Mouse (Mus musculus) brain, embryonic 18.5 days (tissue): Measurements from ENCODE around the gene Skil.

Experiments
- DNase-seq: peaks from one replicate; pipeline ENCODE4 v3.0.0-alpha.2; 2012; ENCODE audit warnings: low read depth, low spot score

Gene Skil

DNA sequence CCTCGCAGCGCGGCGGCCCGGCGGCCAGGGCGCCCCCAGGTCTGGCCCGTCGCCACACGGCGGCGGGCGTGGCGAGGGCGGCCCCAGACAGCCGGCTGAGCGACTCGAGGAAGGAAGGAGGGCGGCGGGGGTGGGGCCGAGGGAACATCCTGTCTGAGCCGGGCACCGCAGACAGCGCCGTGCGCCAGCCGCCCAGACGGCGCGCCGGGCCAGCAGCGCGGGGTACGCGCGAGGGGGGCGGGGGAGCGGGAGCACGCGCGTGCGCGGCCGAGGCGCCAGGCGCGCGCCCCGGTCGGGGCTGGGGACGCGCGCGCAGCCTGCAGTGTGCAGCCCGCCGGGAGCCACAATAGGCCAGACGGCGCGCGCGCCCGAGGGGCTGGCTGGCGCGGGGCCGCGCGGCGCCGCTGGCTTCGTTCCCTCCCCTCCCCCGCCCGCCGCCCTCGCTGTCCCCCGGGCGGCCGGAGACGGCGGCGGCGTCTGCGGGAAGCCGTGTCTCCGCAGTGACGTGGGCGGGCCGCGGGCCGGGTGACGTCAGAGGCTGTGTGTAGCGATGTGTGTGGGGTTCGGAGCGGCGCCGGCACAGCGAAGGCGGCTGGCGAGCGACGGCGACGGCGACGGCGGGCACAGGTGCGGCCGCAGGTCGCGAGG lies at the start of gene Skil:
Gene Skil, plus strand, starts transcription at position 528 of the 648 bp plus-strand sequence.
- peak; percentile 81 for DNase-seq

DNA sequence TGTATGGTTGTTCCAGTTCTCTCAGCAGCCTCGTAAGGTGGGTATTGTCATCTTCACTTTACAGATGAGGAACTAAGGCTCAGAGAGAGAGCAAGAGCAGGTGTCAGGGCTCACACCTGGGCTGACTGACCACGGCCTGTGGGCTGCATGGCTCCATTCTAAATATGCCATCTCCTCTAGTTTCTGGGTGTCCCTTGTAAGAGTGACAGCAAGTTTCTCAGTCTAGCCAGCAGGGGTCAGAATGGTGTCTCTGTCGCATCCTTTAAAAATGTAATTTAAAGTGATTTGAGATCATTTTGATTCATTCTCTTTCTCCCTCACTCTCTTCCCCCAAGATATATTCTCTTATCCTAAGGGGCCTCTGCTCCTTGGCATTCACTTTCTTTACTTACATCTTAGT lies 47.6 kb upstream of the Skil start:
- no peak for DNase-seq

DNA sequence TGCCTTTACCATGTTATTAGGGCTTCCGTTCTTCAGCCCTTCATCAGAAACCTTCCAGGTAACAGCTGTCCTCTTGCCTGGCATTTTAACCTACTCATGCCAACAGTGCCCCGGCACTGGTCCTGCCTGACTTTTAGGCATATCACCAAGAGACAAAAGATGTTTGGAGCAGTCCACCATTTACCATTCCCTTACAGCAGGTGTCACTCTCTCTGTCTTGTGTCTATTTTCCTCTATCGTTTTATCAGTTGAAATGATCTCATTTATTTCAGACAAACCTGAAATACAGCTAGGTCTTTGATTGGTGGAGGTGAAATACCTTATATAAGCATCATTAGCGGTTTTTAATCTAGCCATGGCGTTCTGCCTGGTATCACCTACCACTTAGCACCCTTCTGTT lies 45.8 kb upstream of the Skil start:
- DNase-seq = no peak

DNA sequence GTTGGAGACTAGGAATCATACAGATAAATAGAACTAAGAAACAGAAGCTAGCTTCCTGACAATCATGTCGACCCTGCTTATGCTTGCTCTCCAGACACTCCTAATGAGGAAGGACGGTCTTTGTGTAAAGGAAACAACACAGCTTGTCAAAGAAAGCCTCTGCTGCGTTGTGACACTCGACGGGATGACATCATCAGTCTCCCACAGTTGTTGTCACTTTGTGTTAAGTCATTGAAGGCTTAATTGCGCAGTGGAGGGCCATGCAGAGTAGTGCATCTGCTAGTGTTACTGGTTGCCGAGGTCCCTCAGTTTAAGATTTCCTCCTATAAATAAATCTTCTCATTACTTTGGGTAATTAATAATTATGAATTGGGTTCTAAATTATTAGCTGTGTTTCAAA lies 44.5 kb upstream of the Skil start:
- no peak for DNase-seq

DNA sequence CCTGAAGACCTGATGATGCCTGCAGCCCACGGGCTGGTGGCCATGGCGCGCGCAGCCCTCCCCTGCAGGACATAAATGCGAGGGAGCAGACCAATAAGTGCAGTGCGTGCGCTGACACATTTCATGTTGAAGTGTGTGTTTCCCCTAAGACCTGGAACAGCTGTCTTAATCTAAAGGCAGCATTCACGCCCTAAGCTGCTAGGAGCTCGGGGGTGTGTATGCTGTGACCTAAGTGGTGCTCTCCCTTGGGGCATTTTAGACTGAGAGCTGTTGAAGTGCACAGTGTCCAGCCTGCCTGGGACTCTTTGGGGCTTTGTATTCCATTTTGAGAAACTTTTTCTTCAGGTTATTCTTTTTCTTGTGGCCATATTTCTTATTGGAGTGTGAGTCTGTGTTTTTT lies 43.1 kb upstream of the Skil start:
- DNase-seq = no peak

DNA sequence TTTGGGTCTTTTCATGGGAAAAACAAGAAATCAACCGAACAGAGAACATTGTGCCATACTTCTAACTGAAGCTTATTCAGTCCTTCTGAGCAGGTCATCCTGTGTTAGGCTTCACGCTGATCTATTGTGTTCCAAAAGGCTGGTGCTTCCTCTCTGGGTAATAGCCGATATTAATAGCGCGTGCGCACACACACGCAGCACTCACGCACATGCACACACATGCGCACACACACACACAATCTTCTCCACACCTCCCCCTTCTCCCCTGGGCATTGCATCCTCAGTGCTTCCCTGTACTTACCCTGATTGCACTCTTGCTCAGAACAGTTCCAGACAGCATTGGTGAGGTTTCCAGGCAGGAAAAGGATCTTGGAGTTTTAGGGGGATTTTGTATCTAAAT lies 41.7 kb upstream of the Skil start:
- DNase-seq = no peak

DNA sequence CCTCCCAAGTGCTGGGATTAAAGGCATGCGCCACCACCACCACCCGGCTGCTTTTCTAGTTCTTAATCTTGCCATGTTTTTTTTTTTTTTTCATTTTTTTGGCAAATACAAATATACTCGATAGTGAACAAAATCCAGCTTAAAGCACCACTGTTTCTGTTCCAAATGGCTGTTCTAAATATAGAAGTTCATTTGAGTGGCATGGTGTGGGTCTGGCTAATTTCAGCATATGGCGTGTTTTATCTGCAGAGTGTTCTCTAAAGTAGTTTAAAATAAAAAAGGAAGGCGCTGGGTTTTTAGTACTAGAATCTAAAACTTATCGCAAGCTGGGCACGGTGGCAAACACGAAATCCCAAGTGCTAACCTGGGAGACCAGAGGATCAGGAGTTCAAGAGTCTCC lies 40.0 kb upstream of the Skil start:
- DNase-seq = no peak

- no peak for DNase-seq
Measured at GRCm38 (mm10) chr3:31056047-31056650, 38.7 kb upstream of the Skil start.

DNA sequence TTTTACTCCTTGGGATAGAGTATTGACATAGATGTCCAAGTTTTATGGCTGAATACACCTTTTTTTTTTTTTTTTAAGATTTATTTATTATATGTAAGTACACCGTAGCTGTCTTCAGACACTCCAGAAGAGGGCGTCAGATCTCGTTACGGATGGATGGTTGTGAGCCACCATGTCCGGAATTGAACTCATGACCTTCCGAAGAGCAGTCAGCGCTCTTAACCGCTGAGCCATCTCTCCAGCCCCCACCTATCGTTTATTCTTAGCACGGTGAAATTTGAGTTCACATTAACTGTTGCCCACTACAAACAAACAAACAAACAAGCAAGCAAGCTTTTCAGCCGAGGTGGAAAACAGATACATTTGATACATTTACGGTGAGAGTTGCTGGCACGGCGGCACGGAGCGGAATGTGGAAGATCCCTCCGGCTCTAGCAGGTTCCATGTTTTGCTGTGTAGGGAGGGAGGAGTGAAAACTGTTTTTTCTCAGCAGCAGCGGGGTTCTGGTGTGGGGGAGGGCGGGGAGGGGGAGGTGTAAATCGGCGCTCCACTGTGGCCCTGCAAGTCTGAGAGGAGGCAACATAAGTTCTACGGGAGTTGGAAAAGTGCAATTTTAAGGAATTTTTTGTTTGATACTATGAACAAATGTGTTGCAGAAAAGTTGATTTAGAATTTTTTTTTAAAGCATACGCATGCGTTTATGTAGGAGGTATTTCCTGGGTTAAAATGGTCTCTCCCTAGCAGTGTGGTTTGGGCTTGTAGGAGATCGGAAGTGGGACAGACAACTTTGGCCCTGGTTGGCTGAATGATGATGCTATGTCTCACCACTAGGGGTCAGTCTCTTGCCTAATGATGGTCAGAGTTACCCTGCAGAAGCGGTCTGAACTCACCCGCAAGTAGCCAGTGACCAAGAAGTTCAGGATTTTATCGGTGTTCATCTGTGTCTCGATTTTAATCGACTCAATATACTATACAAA lies 37.9 kb upstream of the Skil start:
- peak; percentile 47 for DNase-seq

DNA sequence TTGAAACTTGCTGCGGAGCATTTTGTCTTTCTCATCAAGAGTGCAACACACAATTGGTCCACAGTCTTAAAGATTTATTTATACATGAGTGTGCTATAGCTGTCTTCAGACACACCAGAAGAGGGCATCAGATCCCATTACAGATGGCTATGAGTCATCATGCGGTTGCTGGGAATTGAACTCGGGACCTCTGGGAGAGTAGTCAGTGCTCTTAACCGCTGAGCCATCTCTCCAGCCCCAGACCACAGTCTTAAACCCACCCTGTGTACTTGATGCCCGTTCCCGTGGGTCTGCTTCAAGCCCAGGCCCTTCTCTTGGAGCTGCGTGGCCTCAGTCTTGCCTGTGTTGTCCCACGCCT lies 34.1 kb upstream of the Skil start:
- no peak for DNase-seq

DNA sequence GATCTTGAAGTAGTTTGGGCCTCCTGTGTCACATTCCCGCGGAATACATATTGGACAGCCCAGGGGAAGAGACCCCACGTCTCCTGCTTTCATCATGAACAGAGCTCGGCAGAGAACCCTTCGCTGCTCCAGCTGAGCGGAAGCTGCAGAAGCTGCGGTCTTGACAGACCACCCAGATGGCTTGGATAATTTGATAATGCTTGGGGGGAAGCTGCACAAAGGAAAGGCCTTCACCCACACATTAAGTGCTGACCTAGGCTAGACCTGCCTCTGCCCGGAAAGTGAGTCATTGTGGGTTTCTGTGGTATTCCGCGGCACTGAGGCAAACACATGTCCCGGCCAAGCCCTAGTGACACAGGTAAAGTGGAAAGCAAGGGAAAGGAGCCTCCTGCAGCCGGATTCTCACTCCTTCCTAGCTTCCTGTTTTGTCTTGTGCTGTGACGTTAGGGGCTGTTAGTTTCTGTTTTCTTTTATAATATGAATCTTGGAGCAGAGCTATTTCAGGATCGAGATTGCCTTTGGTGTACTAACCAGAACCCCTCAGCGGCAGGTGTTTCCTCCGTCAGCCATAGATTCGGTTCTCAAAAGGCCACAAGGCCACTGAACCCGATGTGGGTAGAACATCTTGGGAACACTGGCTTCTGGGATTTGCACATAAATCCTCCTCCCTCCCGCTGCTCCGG lies 33.6 kb upstream of the Skil start:
- DNase-seq = no peak

DNA sequence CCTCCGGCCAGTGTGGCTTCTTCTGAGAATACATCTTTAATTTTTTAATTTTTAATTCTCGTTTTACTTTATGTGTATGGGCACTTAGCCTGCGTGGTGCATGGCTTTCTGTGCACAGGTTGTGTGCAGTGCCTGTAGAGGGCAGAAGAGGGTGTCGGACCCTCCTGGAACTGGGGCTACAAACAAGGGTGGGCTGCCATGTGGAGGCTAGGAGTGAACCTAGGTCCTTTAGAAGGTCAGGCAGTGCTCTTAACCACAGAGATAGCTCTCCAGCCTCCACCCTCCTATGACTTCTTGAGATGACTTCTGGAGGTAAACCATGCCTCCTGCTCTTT lies 33.1 kb upstream of the Skil start:
- no peak for DNase-seq

- no peak for DNase-seq
Measured at GRCm38 (mm10) chr3:31062325-31062724, 32.5 kb upstream of the Skil start.

GRCm38 (mm10) chr3:31068482-31068881 lies 26.4 kb upstream of the Skil start:
- no peak for DNase-seq

DNA sequence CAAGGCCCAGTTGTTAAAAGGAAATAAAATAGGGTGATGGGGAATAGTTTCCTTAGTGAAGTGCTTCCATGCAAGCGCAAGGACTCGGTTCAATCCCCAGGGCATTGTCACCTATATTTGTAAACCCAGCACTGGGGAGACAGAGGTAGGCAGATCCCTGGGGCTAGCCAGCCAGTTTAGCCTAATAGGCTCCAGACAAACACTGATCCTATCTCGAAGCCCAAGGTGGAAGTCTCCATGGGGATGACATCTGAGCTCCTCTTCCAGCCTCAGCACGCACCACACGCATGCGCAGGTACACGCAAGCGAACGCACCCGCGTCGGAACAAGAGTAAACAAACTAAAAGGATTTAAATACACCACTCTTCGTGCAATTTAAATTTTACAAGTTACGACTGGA lies 23.1 kb upstream of the Skil start:
- no peak for DNase-seq

GRCm38 (mm10) chr3:31075808-31076207 lies 19.1 kb upstream of the Skil start:
- DNase-seq = no peak

GRCm38 (mm10) chr3:31077068-31077703 lies 17.7 kb upstream of the Skil start:
- no peak for DNase-seq

- DNase-seq = no peak
Measured at GRCm38 (mm10) chr3:31079450-31079849, 15.4 kb upstream of the Skil start.

DNA sequence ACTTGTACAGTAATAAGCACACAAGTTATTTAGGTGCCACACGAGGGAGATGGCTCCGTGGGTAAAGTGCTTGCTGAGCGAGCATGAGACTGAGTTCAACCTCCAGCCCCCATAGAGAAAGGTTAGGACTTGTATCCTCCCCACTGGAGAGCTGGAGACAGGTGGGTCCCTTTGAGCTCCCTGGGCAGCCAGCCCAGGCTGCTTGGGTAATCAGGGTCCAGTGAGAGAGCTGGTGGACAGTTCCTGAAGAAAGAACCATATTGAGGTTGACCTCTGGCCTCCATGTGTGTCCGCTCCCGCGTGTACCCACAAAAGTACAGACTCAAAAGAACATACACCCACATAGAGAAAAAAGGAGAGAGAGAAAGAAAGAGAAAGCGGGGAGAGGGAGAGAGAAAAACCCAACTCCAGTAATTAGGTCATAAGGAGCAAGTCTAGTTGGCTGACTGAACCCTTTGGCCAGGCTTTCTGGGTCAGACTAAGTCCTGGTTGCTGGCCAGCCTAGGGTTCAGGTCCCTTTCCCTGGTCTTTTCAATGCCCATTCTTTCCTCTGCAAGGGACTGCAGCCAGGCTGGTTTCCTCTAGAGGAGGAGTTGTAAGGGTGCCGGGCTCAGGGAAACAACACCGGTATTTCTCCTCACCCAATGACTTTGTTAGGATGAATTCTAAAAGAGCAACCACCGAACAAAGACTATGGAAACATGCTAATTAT lies 13.9 kb upstream of the Skil start:
- DNase-seq = no peak

DNA sequence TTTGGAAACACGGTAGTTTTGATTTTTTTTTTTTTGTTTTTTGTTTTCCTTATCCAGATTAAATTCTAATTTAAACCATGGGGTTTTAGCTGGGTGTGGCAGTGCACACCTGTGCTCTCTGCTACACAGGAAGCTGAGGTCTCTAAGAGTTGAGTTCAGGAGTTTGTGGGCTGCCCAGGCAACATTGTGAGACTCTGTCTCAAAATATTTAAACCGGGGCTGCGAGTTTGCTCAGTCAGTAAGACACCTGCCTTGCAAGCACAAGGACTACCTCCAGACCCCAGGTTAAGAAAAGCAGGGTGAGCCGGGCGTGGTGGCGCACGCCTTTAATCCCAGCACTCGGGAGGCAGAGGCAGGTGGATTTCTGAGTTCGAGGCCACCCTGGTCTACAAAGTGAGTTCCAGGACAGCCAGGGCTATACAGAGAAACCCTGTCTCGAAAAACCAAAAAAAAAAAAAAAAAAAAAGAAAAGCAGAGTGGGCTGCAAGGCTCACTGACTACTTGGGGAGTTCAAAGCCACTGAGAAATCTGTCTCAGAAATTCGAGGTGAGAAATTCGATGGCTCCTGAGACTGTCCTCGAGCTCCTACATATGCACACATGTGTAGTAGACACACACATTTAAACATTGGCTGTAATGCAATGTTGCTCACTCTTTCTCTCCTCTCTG lies 11.9 kb upstream of the Skil start:
- DNase-seq = no peak
